ENCODE assay signal across 33 mouse cellular contexts in the genomic region with DNA sequence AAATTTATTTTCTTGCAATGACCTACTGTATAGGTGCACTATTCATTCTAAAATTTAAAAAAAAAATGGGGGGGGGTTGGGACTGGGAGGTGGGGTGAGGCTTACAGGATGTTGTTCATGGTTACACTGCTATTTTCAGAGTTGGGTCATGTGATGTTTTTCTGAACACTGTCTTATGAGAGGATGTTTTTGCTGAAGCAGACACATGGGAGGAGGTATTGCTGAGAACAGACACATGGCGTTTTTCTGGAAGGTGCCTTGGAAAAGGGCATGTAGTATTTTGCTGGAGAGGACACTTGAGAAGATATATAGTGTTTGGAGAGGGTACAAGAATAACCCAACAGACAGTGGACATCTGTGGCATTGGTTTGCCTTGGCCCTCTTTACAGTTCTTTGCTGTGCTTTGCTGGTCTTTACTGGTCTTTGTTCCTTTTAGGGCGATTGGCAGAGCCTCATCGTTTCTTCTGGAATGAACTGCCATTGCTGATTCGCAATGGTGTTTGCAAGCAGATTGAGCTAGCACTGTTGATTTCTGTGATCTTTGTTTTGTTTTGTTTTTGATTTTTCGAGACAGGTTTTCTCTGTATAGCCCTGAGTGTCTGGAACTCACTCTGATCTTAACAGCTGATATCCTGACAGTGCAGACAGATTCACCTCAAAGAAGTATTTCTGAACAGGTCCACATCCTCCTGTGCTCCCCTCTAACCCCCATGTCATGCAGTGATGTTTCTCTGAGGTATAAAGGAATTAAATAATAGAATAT. TPM values are rescaled to one million over a fixed set of nuclear protein-coding genes. Genes with fewer than 3 reads are reported as not detected.
A peak's percentile ranks its signal among the peaks of the same experiment; 100 is the strongest.
DNase-seq lines count a peak whose midpoint lies in the region; ATAC-seq and TF ChIP-seq lines count a peak whose summit lies in the region.
"Had no signal": no experiment of that assay in that cellular context is flagged by ENCODE, and none has a peak within 500 bp of the region (broad histone marks: within the 10 kb centered on the region; RNA-seq: fewer than 3 reads in every experiment).

No protein-coding gene starts in this region.

- DNase-seq in heart, adult 2 months = no peak
- peak; percentile 38 for DNase-seq in thymus, postnatal 0 days (ENCODE audit: low spot score)
- DNase-seq in thymus, adult 18-20 months = no peak
- no peak for DNase-seq in testis, postnatal 14 days (ENCODE audit: low spot score)
- DNase-seq in left cerebral cortex, postnatal 25 days (ENCODE audit: low spot score in 2 of 2) = no peak
- no peak for DNase-seq in forebrain, embryonic 10.5 days (ENCODE audit: extremely low spot score, low spot score)
- DNase-seq: adrenal gland, postnatal 14 days; cerebellum, adult 9-11 months; gastrocnemius, postnatal 14 days; heart, adult 18-20 months; heart, postnatal 4 days; kidney, adult 9 months; kidney, postnatal 14 days; lung, adult 18-20 months; lung, postnatal 14 days; midbrain, embryonic 14.5 days; right cerebral cortex, adult 18-20 months; right cerebral cortex, postnatal 4 days had no signal

- no peaks in the 10 kb centered on the region for H3K4me1 ChIP-seq in heart, adult 2 months (ENCODE audit: control insufficient read depth, insufficient read depth, low read length)
- 0 out of 2 replicates have a peak, but pooled peaks cover 3% of the 10 kb centered on the region for H3K4me1 ChIP-seq in heart, embryonic 12.5 days (replicated peaks)
- H3K4me1 ChIP-seq in forebrain, embryonic 10.5 days = no peaks in the 10 kb centered on the region
- H3K4me1 ChIP-seq: embryonic facial prominence, embryonic 15.5 days; hindbrain, embryonic 15.5 days; neural tube, embryonic 13.5 days had no signal

- TF ChIP-seq CTCF in heart, adult 2 months (IDR thresholded peaks at IDR 0.05) = no peak

- no peak overlapping the region for H3K9ac ChIP-seq in heart, adult 2 months (ENCODE audit: low read depth, low read length)
- no peak overlapping the region for H3K9ac ChIP-seq in heart, embryonic 12.5 days
- H3K9ac ChIP-seq: embryonic facial prominence, embryonic 15.5 days; hindbrain, embryonic 15.5 days; neural tube, embryonic 13.5 days had no signal

- no peaks in the 10 kb centered on the region for H3K27me3 ChIP-seq in heart, adult 2 months (ENCODE audit: control insufficient read depth, insufficient read depth, low read length)
- no peaks in the 10 kb centered on the region for H3K27me3 ChIP-seq in heart, embryonic 12.5 days (replicated peaks)
- H3K27me3 ChIP-seq in forebrain, embryonic 10.5 days (ENCODE audit: poor library complexity, severe bottlenecking) = no peaks in the 10 kb centered on the region
- H3K27me3 ChIP-seq: embryonic facial prominence, embryonic 15.5 days; hindbrain, embryonic 15.5 days; neural tube, embryonic 13.5 days had no signal

- intact Hi-C loops in heart, adult 2 months (cut with DNase I) = no loop called here
- intact Hi-C loops in left cerebral cortex, postnatal 25 days (cut with DNase I) = no loop called here

- TF ChIP-seq EP300 in heart, adult 2 months (IDR thresholded peaks at IDR 0.05; ENCODE audit: insufficient read depth, low read depth, low read length) = no peak

- H3K4me3 ChIP-seq in heart, adult 2 months = no peak overlapping the region
- H3K4me3 ChIP-seq in heart, embryonic 12.5 days = no peak overlapping the region
- H3K4me3 ChIP-seq in forebrain, embryonic 10.5 days = no peak overlapping the region
- H3K4me3 ChIP-seq: embryonic facial prominence, embryonic 15.5 days; hindbrain, embryonic 15.5 days; layer of hippocampus, adult 2 months; neural tube, embryonic 13.5 days had no signal

- WGBS in heart, adult 2 months = 75% methylated on average over 5 of the region's 5 CpGs
- WGBS in heart, embryonic 12.5 days = 71% methylated on average over 5 of the region's 5 CpGs
- 89% methylated on average over 5 of the region's 5 CpGs for WGBS in forebrain, embryonic 10.5 days

- H3K36me3 ChIP-seq in heart, adult 2 months (ENCODE audit: control insufficient read depth, insufficient read depth, low read length) = no peaks in the 10 kb centered on the region
- H3K36me3 ChIP-seq in heart, embryonic 12.5 days = no peaks in the 10 kb centered on the region
- H3K36me3 ChIP-seq in forebrain, embryonic 10.5 days (replicated peaks) = no peaks in the 10 kb centered on the region
- H3K36me3 ChIP-seq: embryonic facial prominence, embryonic 15.5 days; hindbrain, embryonic 15.5 days; neural tube, embryonic 13.5 days had no signal

- H3K79me2 ChIP-seq in heart, adult 2 months (replicated peaks; ENCODE audit: control insufficient read depth, insufficient read depth, low read length) = no peaks in the 10 kb centered on the region

- no peak overlapping the region for H3K4me2 ChIP-seq in heart, embryonic 12.5 days
- H3K4me2 ChIP-seq: embryonic facial prominence, embryonic 15.5 days; hindbrain, embryonic 15.5 days; liver, embryonic 11.5 days; neural tube, embryonic 13.5 days had no signal

- TF ChIP-seq POLR2A in heart, adult 2 months (IDR thresholded peaks at IDR 0.05; ENCODE audit: insufficient read depth, low read depth, low read length) = 0 out of 2 replicates have a peak, but pooled peaks have one; percentile 19

- no peaks in the 10 kb centered on the region; the same call in 1 of the 2 replicates for H3K9me3 ChIP-seq in heart, embryonic 12.5 days (replicated peaks)
- H3K9me3 ChIP-seq in forebrain, embryonic 10.5 days = no peaks in the 10 kb centered on the region
- H3K9me3 ChIP-seq: embryonic facial prominence, embryonic 15.5 days; hindbrain, embryonic 15.5 days; neural tube, embryonic 13.5 days had no signal

- no peak overlapping the region for H3K27ac ChIP-seq in heart, adult 2 months
- H3K27ac ChIP-seq in heart, embryonic 12.5 days (ENCODE audit: poor library complexity, severe bottlenecking) = no peak overlapping the region
- no peak overlapping the region for H3K27ac ChIP-seq in forebrain, embryonic 10.5 days
- H3K27ac ChIP-seq: embryonic facial prominence, embryonic 15.5 days; hindbrain, embryonic 15.5 days; layer of hippocampus, adult 2 months; neural tube, embryonic 13.5 days had no signal

- ATAC-seq in heart, embryonic 12.5 days (ENCODE audit: insufficient number of reproducible peaks, low FRiP score) = no peak
- ATAC-seq in inflammation-experienced regulatory T-cells, adult 6 months = peak; percentile 60
- ATAC-seq: forebrain, embryonic 16.5 days; intestine, embryonic 16.5 days had no signal

RNA-seq across cellular contexts. Expression of a gene that starts 3.9 kb away (rescaled TPM):
- 1 to 10 TPM; 2.1 TPM for total RNA-seq in heart, adult 2 months (2021)
- polyA plus RNA-seq in heart, adult 2 months (2012; rRNA removed) = 0.41 and 0.50 TPM in 2 replicates
- 0.53 and 0.64 TPM in 2 replicates for polyA plus RNA-seq in heart, embryonic 12.5 days (2016; fragmentation: Nextera tagmentation; extraction: Ambion mirVana)
- 2.8 and 3.1 TPM in 2 replicates for polyA plus RNA-seq in thymus, postnatal 0 days (2015; fragmentation: Nextera tagmentation; extraction: Ambion mirVana)
- polyA plus RNA-seq in inflammation-experienced regulatory T-cells, adult 6 months (2017; shearing (Covaris generic)) = 10 to 100 TPM; 24.5 to 43.4 (median 41.7) TPM
- under 1 TPM; 0.30 to 0.41 TPM for total RNA-seq in left cerebral cortex, postnatal 25 days (2021)
- polyA plus RNA-seq in forebrain, embryonic 10.5 days (2016; fragmentation: Nextera tagmentation; extraction: Ambion mirVana) = 0.05 and 0.16 TPM in 2 replicates
- total RNA-seq: MEL had no signal

RNA-seq across cellular contexts. Expression of a gene that starts 23.4 kb away (rescaled TPM):
- total RNA-seq in heart, adult 2 months (2021) = 1 to 10 TPM; 5.8 to 6.3 TPM
- polyA plus RNA-seq in heart, adult 2 months (2012; rRNA removed) = 2.9 and 4.0 TPM in 2 replicates
- polyA plus RNA-seq in heart, embryonic 12.5 days (2016; fragmentation: Nextera tagmentation; extraction: Ambion mirVana) = 10.0 and 11.8 TPM in 2 replicates
- polyA plus RNA-seq in thymus, postnatal 0 days (2015; fragmentation: Nextera tagmentation; extraction: Ambion mirVana) = 47.9 and 53.1 TPM in 2 replicates
- polyA plus RNA-seq in inflammation-experienced regulatory T-cells, adult 6 months (2017; shearing (Covaris generic)) = 100 to 1,000 TPM; 110 to 206 (median 165) TPM
- 1 to 10 TPM; 1.8 to 2.1 TPM for total RNA-seq in left cerebral cortex, postnatal 25 days (2021)
- 1.1 and 1.2 TPM in 2 replicates for polyA plus RNA-seq in forebrain, embryonic 10.5 days (2016; fragmentation: Nextera tagmentation; extraction: Ambion mirVana)
- total RNA-seq: MEL had no signal

RNA-seq across cellular contexts. Expression of a gene that starts 37.5 kb away (rescaled TPM):
- total RNA-seq in heart, adult 2 months (2021) = under 1 TPM in 1 of 2 experiments, not detected in 1; 0.39 TPM
- polyA plus RNA-seq in heart, adult 2 months (2012; rRNA removed) = 2.2 and 3.5 TPM in 2 replicates
- 0.17 TPM in 1 of 2 replicates, not detected in the other for polyA plus RNA-seq in heart, embryonic 12.5 days (2016; fragmentation: Nextera tagmentation; extraction: Ambion mirVana)
- polyA plus RNA-seq in thymus, postnatal 0 days (2015; fragmentation: Nextera tagmentation; extraction: Ambion mirVana) = 0.10 and 0.22 TPM in 2 replicates
- 1 to 10 TPM in 2 of 3 experiments, under 1 TPM in 1; 0.57 to 2.0 (median 1.7) TPM for polyA plus RNA-seq in inflammation-experienced regulatory T-cells, adult 6 months (2017; shearing (Covaris generic))
- total RNA-seq in left cerebral cortex, postnatal 25 days (2021) = not detected
- polyA plus RNA-seq in forebrain, embryonic 10.5 days (2016; fragmentation: Nextera tagmentation; extraction: Ambion mirVana) = not detected in 2 replicates
- total RNA-seq: layer of hippocampus, adult 2 months; megakaryocyte-erythroid progenitor cell, adult 5-6 weeks had no signal
- polyA plus RNA-seq: brain, embryonic 14.5 days; forebrain, embryonic 16.5 days; heart, embryonic 14.5 days; hindbrain, embryonic 15.5 days; intestine, embryonic 16.5 days; limb, embryonic 11.5 days; midbrain, embryonic 14.5 days; neural tube, embryonic 13.5 days; stomach, embryonic 14.5 days had no signal

RNA-seq across cellular contexts. Expression of a gene that starts 47.6 kb away (rescaled TPM):
- 1 to 10 TPM; 3.9 to 4.0 TPM for total RNA-seq in heart, adult 2 months (2021)
- polyA plus RNA-seq in heart, adult 2 months (2012; rRNA removed) = 2.9 and 5.4 TPM in 2 replicates
- polyA plus RNA-seq in heart, embryonic 12.5 days (2016; fragmentation: Nextera tagmentation; extraction: Ambion mirVana) = 2.4 TPM in 2 replicates
- 10.4 and 12.0 TPM in 2 replicates for polyA plus RNA-seq in thymus, postnatal 0 days (2015; fragmentation: Nextera tagmentation; extraction: Ambion mirVana)
- polyA plus RNA-seq in inflammation-experienced regulatory T-cells, adult 6 months (2017; shearing (Covaris generic)) = 10 to 100 TPM; 50.1 to 60.0 (median 60.0) TPM
- total RNA-seq in left cerebral cortex, postnatal 25 days (2021) = 1 to 10 TPM; 1.4 to 1.5 TPM
- polyA plus RNA-seq in forebrain, embryonic 10.5 days (2016; fragmentation: Nextera tagmentation; extraction: Ambion mirVana) = 0.34 and 0.48 TPM in 2 replicates
